26 mouse cellular contexts compared by ENCODE assay signal in the genomic region with DNA sequence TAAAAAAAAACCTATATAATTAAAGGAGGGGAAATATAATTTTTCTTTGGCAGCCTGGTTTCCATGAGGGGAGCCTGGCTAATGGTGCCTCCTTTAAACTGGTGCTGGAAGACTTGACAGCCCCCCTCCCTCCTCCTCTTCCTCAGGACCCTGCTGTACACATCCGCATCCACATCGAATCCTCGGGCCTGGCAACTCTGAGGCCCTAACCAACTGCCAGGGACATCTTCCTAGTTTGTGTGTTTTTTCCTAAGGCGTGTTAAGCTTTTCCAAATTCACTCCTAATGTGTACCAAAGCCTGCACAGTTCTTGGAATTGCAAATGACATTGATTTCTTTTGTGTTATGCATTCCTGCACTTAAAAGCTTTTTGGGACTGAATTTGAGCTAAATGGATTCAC.
DNase-seq lines count a peak whose midpoint lies in the region; ATAC-seq and TF ChIP-seq lines count a peak whose summit lies in the region.
"Had no signal": no experiment of that assay in that cellular context is flagged by ENCODE, and none has a peak within 500 bp of the region (broad histone marks: within the 10 kb centered on the region; RNA-seq: fewer than 3 reads in every experiment).

No protein-coding gene starts in this region.

- no peaks in the 10 kb centered on the region for H3K9me3 ChIP-seq in liver, embryonic 11.5 days (ENCODE audit: control insufficient read depth, low read length)
- no peaks in the 10 kb centered on the region for H3K9me3 ChIP-seq in embryonic facial prominence, embryonic 14.5 days (ENCODE audit: control insufficient read depth, low read length)
- no peaks in the 10 kb centered on the region for H3K9me3 ChIP-seq in limb, embryonic 14.5 days (ENCODE audit: control insufficient read depth, low read length)
- H3K9me3 ChIP-seq: forebrain, embryonic 13.5 days; hindbrain, embryonic 15.5 days; intestine, embryonic 15.5 days; liver, embryonic 13.5 days had no signal

- H3K27me3 ChIP-seq in liver, adult 2 months (ENCODE audit: control insufficient read depth, insufficient read depth, low read length), result no peaks in the 10 kb centered on the region
- H3K27me3 ChIP-seq in liver, embryonic 11.5 days (replicated peaks; ENCODE audit: control insufficient read depth, insufficient read depth, low read length), result no peaks in the 10 kb centered on the region
- H3K27me3 ChIP-seq in embryonic facial prominence, embryonic 14.5 days (replicated peaks; ENCODE audit: control insufficient read depth, insufficient read depth, low read length), result no peaks in the 10 kb centered on the region
- H3K27me3 ChIP-seq in limb, embryonic 14.5 days (ENCODE audit: control insufficient read depth, insufficient read depth, low read length), result no peaks in the 10 kb centered on the region
- H3K27me3 ChIP-seq: forebrain, embryonic 13.5 days; hindbrain, embryonic 15.5 days; intestine, embryonic 15.5 days; liver, embryonic 13.5 days had no signal

- TF ChIP-seq POLR2A in liver, adult 2 months (IDR thresholded peaks at IDR 0.05; ENCODE audit: extremely low read depth, insufficient read depth, low read length), result no peak
- no peak for TF ChIP-seq POLR2A in limb, embryonic 14.5 days (IDR thresholded peaks at IDR 0.05; ENCODE audit: borderline replicate concordance, extremely low read depth, insufficient read depth, insufficient read length)

- WGBS in liver, adult 2 months, result 34% methylated on average over 4 of the region's 4 CpGs
- 82% methylated on average over 4 of the region's 4 CpGs for WGBS in liver, embryonic 11.5 days
- 34% methylated on average over 4 of the region's 4 CpGs for WGBS in embryonic facial prominence, embryonic 14.5 days
- 57% methylated on average over 4 of the region's 4 CpGs for WGBS in limb, embryonic 14.5 days

- H3K27ac ChIP-seq in gastrocnemius, adult 2 months, result peak overlapping the region; percentile 35
- no peak overlapping the region for H3K27ac ChIP-seq in liver, adult 2 months (replicated peaks; ENCODE audit: insufficient read depth, low read depth, low read length)
- H3K27ac ChIP-seq in liver, embryonic 11.5 days (ENCODE audit: low read depth, low read length), result no peak overlapping the region
- H3K27ac ChIP-seq in embryonic facial prominence, embryonic 14.5 days (replicated peaks; ENCODE audit: low read depth, low read length), result peak overlapping the region; percentile 80
- peak overlapping the region; percentile 82 for H3K27ac ChIP-seq in limb, embryonic 14.5 days (replicated peaks; ENCODE audit: low read depth, low read length)
- H3K27ac ChIP-seq: forebrain, embryonic 13.5 days; hindbrain, embryonic 15.5 days; intestine, embryonic 15.5 days; liver, embryonic 13.5 days had no signal

- DNase-seq in gastrocnemius, adult 2 months, result no peak
- no peak for DNase-seq in gastrocnemius, adult 8-10 months (ENCODE audit: low spot score in 2 of 2)
- DNase-seq in liver, adult 2 months (ENCODE audit: extremely low read depth, low read depth, low spot score), result peak; percentile 41
- no peak for DNase-seq in liver, embryonic 11.5 days (ENCODE audit: low spot score)
- DNase-seq in embryonic facial prominence, embryonic 14.5 days (ENCODE audit: low spot score), result peak; percentile 57
- DNase-seq in limb, embryonic 14.5 days (ENCODE audit: low spot score), result no peak
- DNase-seq in left cerebral cortex, adult 8-10 months (ENCODE audit: low spot score in 2 of 2), result no peak
- no peak for DNase-seq in MN1 (ENCODE audit: low spot score)
- DNase-seq: adrenal gland, postnatal 25 days; cerebellum, adult 8-10 months; cerebellum, postnatal 36 days; embryo, embryonic 11 days; gastrocnemius, postnatal 14 days; heart, adult 18-20 months; heart, postnatal 36 days; kidney, adult 9 months; kidney, postnatal 14 days; layer of hippocampus, postnatal 36 days; liver, embryonic 13.5 days; lung, embryonic 14.5 days; right cerebral cortex, postnatal 14 days had no signal

- H3K4me3 ChIP-seq in gastrocnemius, adult 2 months, result no peak overlapping the region
- H3K4me3 ChIP-seq in liver, adult 2 months (ENCODE audit: insufficient read depth, low read depth, low read length), result no peak overlapping the region
- H3K4me3 ChIP-seq in liver, embryonic 11.5 days (ENCODE audit: low read depth, low read length), result no peak overlapping the region
- no peak overlapping the region for H3K4me3 ChIP-seq in embryonic facial prominence, embryonic 14.5 days (ENCODE audit: low read depth, low read length)
- no peak overlapping the region for H3K4me3 ChIP-seq in limb, embryonic 14.5 days (replicated peaks; ENCODE audit: low read length)
- H3K4me3 ChIP-seq: erythroblast, embryonic 14.5 days; forebrain, embryonic 13.5 days; hindbrain, embryonic 15.5 days; intestine, embryonic 15.5 days; liver, embryonic 13.5 days had no signal

- H3K79me2 ChIP-seq in liver, adult 2 months (ENCODE audit: control insufficient read depth, insufficient read depth, low read length), result no peaks in the 10 kb centered on the region

- no peaks in the 10 kb centered on the region for H3K36me3 ChIP-seq in liver, adult 2 months (ENCODE audit: control insufficient read depth, insufficient read depth, low read length)
- no peaks in the 10 kb centered on the region for H3K36me3 ChIP-seq in liver, embryonic 11.5 days (ENCODE audit: control insufficient read depth, insufficient read depth, low read length)
- H3K36me3 ChIP-seq in embryonic facial prominence, embryonic 14.5 days (ENCODE audit: control insufficient read depth, insufficient read depth, low read length), result no peaks in the 10 kb centered on the region
- no peaks in the 10 kb centered on the region for H3K36me3 ChIP-seq in limb, embryonic 14.5 days (ENCODE audit: control insufficient read depth, insufficient read depth, low read length)
- H3K36me3 ChIP-seq: hindbrain, embryonic 15.5 days; intestine, embryonic 15.5 days; liver, embryonic 13.5 days had no signal

- H3K9ac ChIP-seq in liver, adult 2 months (ENCODE audit: low read depth, low read length), result no peak overlapping the region
- H3K9ac ChIP-seq in liver, embryonic 11.5 days (ENCODE audit: low read depth, low read length), result no peak overlapping the region
- no peak overlapping the region for H3K9ac ChIP-seq in embryonic facial prominence, embryonic 14.5 days (ENCODE audit: low read depth, low read length)
- 0 out of 2 replicates have a peak overlapping the region, but pooled peaks have one; percentile 16 for H3K9ac ChIP-seq in limb, embryonic 14.5 days (ENCODE audit: low read depth, low read length, severe bottlenecking)
- H3K9ac ChIP-seq: forebrain, embryonic 13.5 days; hindbrain, embryonic 15.5 days; intestine, embryonic 15.5 days; liver, embryonic 13.5 days; lung, embryonic 14.5 days had no signal

- ATAC-seq in liver, embryonic 11.5 days (replicated peaks; ENCODE audit: low FRiP score), result no peak
- ATAC-seq in embryonic facial prominence, embryonic 14.5 days (ENCODE audit: low read depth), result no peak
- no peak for ATAC-seq in limb, embryonic 14.5 days (ENCODE audit: low FRiP score, low read depth)
- ATAC-seq: CD4-positive, CD25-positive, alpha-beta regulatory T cell, adult 4 months; forebrain, embryonic 13.5 days; intestine, embryonic 15.5 days had no signal

- no peak for TF ChIP-seq CTCF in gastrocnemius, adult 2 months (IDR thresholded peaks at IDR 0.05)
- TF ChIP-seq CTCF in liver, adult 2 months (IDR thresholded peaks at IDR 0.05; ENCODE audit: low read depth, low read length), result no peak

- H3K4me2 ChIP-seq in liver, embryonic 11.5 days, result no peak overlapping the region
- no peak overlapping the region for H3K4me2 ChIP-seq in embryonic facial prominence, embryonic 14.5 days (ENCODE audit: low read depth, low read length)
- no peak overlapping the region for H3K4me2 ChIP-seq in limb, embryonic 14.5 days (replicated peaks; ENCODE audit: low read depth, low read length, severe bottlenecking)
- H3K4me2 ChIP-seq: forebrain, embryonic 13.5 days; hindbrain, embryonic 15.5 days; intestine, embryonic 15.5 days; liver, embryonic 13.5 days; lung, embryonic 14.5 days had no signal

- intact Hi-C loops in gastrocnemius, adult 2 months (cut with DNase I), result no loop called here

- H3K4me1 ChIP-seq in liver, adult 2 months (ENCODE audit: control insufficient read depth, insufficient read depth, low read length), result peaks cover 27% of the 10 kb centered on the region
- peaks cover 12% of the 10 kb centered on the region for H3K4me1 ChIP-seq in liver, embryonic 11.5 days (replicated peaks; ENCODE audit: control insufficient read depth, insufficient read depth, low read length)
- peaks cover 29% of the 10 kb centered on the region for H3K4me1 ChIP-seq in embryonic facial prominence, embryonic 14.5 days (ENCODE audit: control insufficient read depth, insufficient read depth, low read length)
- peaks cover 38% of the 10 kb centered on the region for H3K4me1 ChIP-seq in limb, embryonic 14.5 days (ENCODE audit: control insufficient read depth, insufficient read depth, low read length)

Comparison
In these comparisons a context has a peak if more than half of its experiments do, and no peak if none do; other contexts are left out.
1. DNase-seq: peak in liver, adult 2 months (single experiment) and embryonic facial prominence, embryonic 14.5 days (single experiment); none in gastrocnemius, adult 2 months (single experiment), gastrocnemius, adult 8-10 months (0 of 2), liver, embryonic 11.5 days (single experiment), limb, embryonic 14.5 days (single experiment), left cerebral cortex, adult 8-10 months (0 of 2) and MN1 (single experiment).
2. H3K27ac ChIP-seq: peak in gastrocnemius, adult 2 months (single experiment), embryonic facial prominence, embryonic 14.5 days (single experiment) and limb, embryonic 14.5 days (single experiment); none in liver, adult 2 months (single experiment) and liver, embryonic 11.5 days (single experiment).